Mouse (Mus musculus) hematopoietic multipotent progenitor cell, adult 10-12 weeks (in vitro differentiated cells): ENCODE measurements around the gene Ndufs5. TPM values are rescaled to one million over a fixed set of nuclear protein-coding genes. Genes with fewer than 3 reads are reported as not detected.

Experiments used
- polyA plus RNA-seq: library from polyadenylated mRNA; stranded (reverse); fragments of >175 nt; gene quantifications from 2 replicates; pipeline ENCODE4 v1.2.3, GENCODE M21; 2012; ENCODE audit warnings: low replicate concordance

Gene Ndufs5
- polyA plus RNA-seq, result 29.4 and 51.7 TPM in 2 replicates

GRCm38 (mm10) chr4:123717574-123718433 is at the start of gene Ndufs5:
Ndufs5 (minus strand) TSS chr4:123718202.

GRCm38 (mm10) chr4:123750152-123750651 is 32.2 kb upstream of the Ndufs5 start, which contains the start of gene Akirin1:
Akirin1 (minus strand) TSS chr4:123750345.

GRCm38 (mm10) chr4:123684260-123684659 is 33.7 kb downstream of the Ndufs5 start, which contains the start of gene Macf1:
Macf1 (minus strand) TSS chr4:123684360.

Other genes starting within 250 kb of the Ndufs5 start
- 241 and 250 TPM in 2 replicates for gene Macf1, start 33.8 kb downstream of the Ndufs5 start, polyA plus RNA-seq
- gene Akirin1, start 32.1 kb upstream of the Ndufs5 start, polyA plus RNA-seq, result 199 and 570 TPM in 2 replicates
- 0.19 TPM in 1 of 2 replicates, not detected in the other for gene Rhbdl2, start 69.7 kb upstream of the Ndufs5 start, polyA plus RNA-seq
- not detected in 2 replicates for gene 4933427I04Rik, start 141.5 kb upstream of the Ndufs5 start, polyA plus RNA-seq
- gene Mycbp, start 186.6 kb upstream of the Ndufs5 start, polyA plus RNA-seq, result 2.0 and 22.0 TPM in 2 replicates
- 14.5 and 22.7 TPM in 2 replicates for gene Rragc, start 199.2 kb upstream of the Ndufs5 start, polyA plus RNA-seq
- 0.33 TPM in 1 of 2 replicates, not detected in the other for gene 4930535I16Rik, start 199.8 kb upstream of the Ndufs5 start, polyA plus RNA-seq